Mouse (Mus musculus) myocyte (in vitro differentiated cells): ENCODE measurements at regions not wholly inside any gene's neighbourhood (a gene's known extent, or its start where the extent isn't known, plus 50 kb on each side); places are given as distances from the start of the nearest gene placed in this dataset.

Source experiments
- H3K27me3 ChIP-seq: one replicate; pipeline ENCODE4 v1.6.1; 2011; ENCODE audit not compliant: control insufficient read depth, insufficient read depth, insufficient read length
- H3K36me3 ChIP-seq: one replicate; pipeline ENCODE4 v1.6.1; 2011; ENCODE audit not compliant: control insufficient read depth, insufficient read depth
- H3K4me2 ChIP-seq: one replicate; pipeline ENCODE4 v1.6.1; 2011; ENCODE audit warnings: low read depth, control low read depth
- H3K4me3 ChIP-seq: one replicate; pipeline ENCODE4 v1.5.1; 2011; ENCODE audit warnings: mild to moderate bottlenecking, control low read depth, moderate library complexity
- H3K79me2 ChIP-seq: one replicate; pipeline ENCODE4 v1.6.1; 2011; ENCODE audit not compliant: control insufficient read depth, insufficient read depth
- H3ac ChIP-seq: one replicate; pipeline ENCODE4 v1.6.1; 2011; ENCODE audit not compliant: control insufficient read depth, insufficient read length
- CEBPB ChIP-seq: IDR thresholded peaks from 2 replicates; pipeline ENCODE4 v1.6.1; 2011; ENCODE audit warnings: mild to moderate bottlenecking, moderate library complexity; ENCODE audit not compliant: poor library complexity, insufficient read depth, severe bottlenecking
- E2F4 ChIP-seq: IDR thresholded peaks from one replicate; pipeline ENCODE4 v1.6.1; 2011; ENCODE audit warnings: mild to moderate bottlenecking, control low read depth, moderate library complexity; ENCODE audit not compliant: insufficient read depth
- MAX ChIP-seq: IDR thresholded peaks from one replicate; pipeline ENCODE4 v1.6.1; 2011; ENCODE audit warnings: low read depth, mild to moderate bottlenecking, control low read depth
- MYOD1 ChIP-seq, 3 experiments: IDR thresholded peaks; one replicate each; pipeline ENCODE4 v1.6.1; 2011; ENCODE audit warnings: control low read depth in 2 of 3, low read depth in 2 of 3, mild to moderate bottlenecking in 2 of 3, moderate library complexity in 1 of 3; ENCODE audit not compliant: insufficient read length in 2 of 3, control insufficient read depth in 1 of 3
- MYOG ChIP-seq, 3 experiments: IDR thresholded peaks; one replicate each; pipeline ENCODE4 v1.6.1; 2011; ENCODE audit warnings: control low read depth in 2 of 3, low read depth in 2 of 3, mild to moderate bottlenecking in 2 of 3; ENCODE audit not compliant: insufficient read length in 2 of 3, control insufficient read depth in 1 of 3, insufficient read depth in 1 of 3
- POLR2A ChIP-seq: IDR thresholded peaks from one replicate; pipeline ENCODE4 v1.6.1; 2011; ENCODE audit warnings: low read depth, mild to moderate bottlenecking, control low read depth, moderate library complexity; ENCODE audit not compliant: insufficient read length
- POLR2AphosphoS2 ChIP-seq: IDR thresholded peaks from one replicate; pipeline ENCODE4 v1.6.1; 2011; ENCODE audit warnings: low read depth, control low read depth; ENCODE audit not compliant: insufficient read length
- REST ChIP-seq: IDR thresholded peaks from one replicate; pipeline ENCODE4 v1.6.1; 2011; ENCODE audit warnings: mild to moderate bottlenecking, control low read depth, moderate library complexity; ENCODE audit not compliant: insufficient read depth, insufficient read length
- SRF ChIP-seq: IDR thresholded peaks from one replicate; pipeline ENCODE4 v1.6.1; 2011; ENCODE audit warnings: low read depth; ENCODE audit not compliant: control insufficient read depth, insufficient read length
- TCF12 ChIP-seq: IDR thresholded peaks from one replicate; pipeline ENCODE4 v1.6.1; 2011; ENCODE audit warnings: mild to moderate bottlenecking, control low read depth; ENCODE audit not compliant: poor library complexity, insufficient read depth, severe bottlenecking
- TCF3 ChIP-seq: IDR thresholded peaks from one replicate; pipeline ENCODE4 v1.6.1; 2011; ENCODE audit warnings: low read depth, control low read depth; ENCODE audit not compliant: insufficient read length
- USF1 ChIP-seq: IDR thresholded peaks from one replicate; pipeline ENCODE4 v1.6.1; 2011; ENCODE audit warnings: low read depth, mild to moderate bottlenecking, control low read depth, moderate library complexity

GRCm38 (mm10) chr12:99126129-99126528 lies 205.8 kb downstream of the Ttc8 start:
- H3K36me3 ChIP-seq: no peaks in the 10 kb centered on the region
- no peaks in the 10 kb centered on the region for H3K79me2 ChIP-seq
- H3ac ChIP-seq: no peak overlapping the region
- H3K4me2 ChIP-seq: no peak overlapping the region
- H3K4me3 ChIP-seq: no peak overlapping the region
- TF ChIP-seq E2F4 (no peak), TCF3 (no peak), REST (no peak), MAX (no peak), USF1 (no peak), CEBPB (no peak), SRF (no peak), MYOG (IDR thresholded peaks at IDR 0.05; ENCODE audit: control insufficient read depth in 1 of 3, insufficient read depth in 1 of 3, insufficient read length in 2 of 3, low read depth in 2 of 3) (no peak), MYOD1 (IDR thresholded peaks at IDR 0.05; ENCODE audit: control insufficient read depth in 1 of 3, insufficient read length in 2 of 3, low read depth in 2 of 3) (no peak), TCF12 (no peak), POLR2A (no peak), POLR2AphosphoS2 (no peak)
- peaks cover 2% of the 10 kb centered on the region for H3K27me3 ChIP-seq
